Mouse (Mus musculus): ENCODE measurements around the gene Sertm1. TPM values are rescaled to one million over a fixed set of nuclear protein-coding genes. Genes with fewer than 3 reads are reported as not detected.

Gene Sertm1
- polyA plus RNA-seq (2011; ENCODE audit: insufficient read depth, insufficient read length, low replicate concordance, missing spikeins) = not detected in 2 replicates

GRCm38 (mm10) chr3:54915643-54916071 is at the start of gene Sertm1:
TSS of gene Sertm1 (minus strand) at chr3:54915887.
- Histone ChIP-seq H3K27ac (ENCODE audit: control insufficient read depth, insufficient read depth, low read depth, low read length, poor library complexity) (no peak within 1 kb of the TSS), H3K4me3 (replicated peaks; ENCODE audit: control insufficient read depth, low read depth, low read length) (no peak within 1 kb of the TSS)
- 3% methylated on average over 38 of the region's 38 CpGs for WGBS

GRCm38 (mm10) chr3:54964948-54965506 is 49.3 kb upstream of the Sertm1 start:
- WGBS = 79% methylated on average over 3 of the region's 3 CpGs

More at GRCm38 (mm10) chr3:54915643-54916071, at the start of gene Sertm1:
- H3K4me1 ChIP-seq (ENCODE audit: control insufficient read depth, insufficient read depth, low read length) = no peaks in the 10 kb centered on the region
- no peak for TF ChIP-seq CTCF (IDR thresholded peaks at IDR 0.05; ENCODE audit: control insufficient read depth, insufficient read depth, low read length)
- no peak for TF ChIP-seq POLR2A (IDR thresholded peaks at IDR 0.05; ENCODE audit: borderline replicate concordance, control insufficient read depth, low read depth, low read length)

GRCm38 (mm10) chr3:54943067-54943810 is 27.6 kb upstream of the Sertm1 start:
- TF ChIP-seq CTCF (IDR thresholded peaks at IDR 0.05; ENCODE audit: control insufficient read depth, insufficient read depth, low read length) (no peak), POLR2A (IDR thresholded peaks at IDR 0.05; ENCODE audit: borderline replicate concordance, control insufficient read depth, low read depth, low read length) (no peak)
- Histone ChIP-seq H3K4me1 (ENCODE audit: control insufficient read depth, insufficient read depth, low read length) (no peaks in the 10 kb centered on the region), H3K4me3 (replicated peaks; ENCODE audit: control insufficient read depth, low read depth, low read length) (no peak overlapping the region), H3K27ac (ENCODE audit: control insufficient read depth, insufficient read depth, low read depth, low read length, poor library complexity) (no peak overlapping the region)
- 55% methylated on average over 6 of the region's 6 CpGs for WGBS

More at GRCm38 (mm10) chr3:54964948-54965506, 49.3 kb upstream of the Sertm1 start:
- Histone ChIP-seq H3K4me1 (ENCODE audit: control insufficient read depth, insufficient read depth, low read length) (no peaks in the 10 kb centered on the region), H3K27ac (ENCODE audit: control insufficient read depth, insufficient read depth, low read depth, low read length, poor library complexity) (no peak overlapping the region), H3K4me3 (replicated peaks; ENCODE audit: control insufficient read depth, low read depth, low read length) (no peak overlapping the region)
- TF ChIP-seq POLR2A (IDR thresholded peaks at IDR 0.05; ENCODE audit: borderline replicate concordance, control insufficient read depth, low read depth, low read length) (no peak), CTCF (IDR thresholded peaks at IDR 0.05; ENCODE audit: control insufficient read depth, insufficient read depth, low read length) (no peak)

GRCm38 (mm10) chr3:54934535-54934934 is 18.8 kb upstream of the Sertm1 start:
- TF ChIP-seq POLR2A (IDR thresholded peaks at IDR 0.05; ENCODE audit: borderline replicate concordance, control insufficient read depth, low read depth, low read length) (no peak), CTCF (IDR thresholded peaks at IDR 0.05; ENCODE audit: control insufficient read depth, insufficient read depth, low read length) (no peak)
- WGBS = 83% methylated on average over 4 of the region's 4 CpGs
- no peaks in the 10 kb centered on the region for H3K4me1 ChIP-seq (ENCODE audit: control insufficient read depth, insufficient read depth, low read length)

GRCm38 (mm10) chr3:54932599-54932998 is 16.9 kb upstream of the Sertm1 start:
- H3K4me1 ChIP-seq (ENCODE audit: control insufficient read depth, insufficient read depth, low read length) = no peaks in the 10 kb centered on the region
- H3K27ac ChIP-seq (ENCODE audit: control insufficient read depth, insufficient read depth, low read depth, low read length, poor library complexity) = no peak overlapping the region
- no peak overlapping the region for H3K4me3 ChIP-seq (replicated peaks; ENCODE audit: control insufficient read depth, low read depth, low read length)
- TF ChIP-seq POLR2A (IDR thresholded peaks at IDR 0.05; ENCODE audit: borderline replicate concordance, control insufficient read depth, low read depth, low read length) (no peak), CTCF (IDR thresholded peaks at IDR 0.05; ENCODE audit: control insufficient read depth, insufficient read depth, low read length) (no peak)
- 79% methylated on average over 4 of the region's 4 CpGs for WGBS

More at GRCm38 (mm10) chr3:54934535-54934934, 18.8 kb upstream of the Sertm1 start:
- Histone ChIP-seq H3K27ac (ENCODE audit: control insufficient read depth, insufficient read depth, low read depth, low read length, poor library complexity) (no peak overlapping the region), H3K4me3 (replicated peaks; ENCODE audit: control insufficient read depth, low read depth, low read length) (no peak overlapping the region)

DNA sequence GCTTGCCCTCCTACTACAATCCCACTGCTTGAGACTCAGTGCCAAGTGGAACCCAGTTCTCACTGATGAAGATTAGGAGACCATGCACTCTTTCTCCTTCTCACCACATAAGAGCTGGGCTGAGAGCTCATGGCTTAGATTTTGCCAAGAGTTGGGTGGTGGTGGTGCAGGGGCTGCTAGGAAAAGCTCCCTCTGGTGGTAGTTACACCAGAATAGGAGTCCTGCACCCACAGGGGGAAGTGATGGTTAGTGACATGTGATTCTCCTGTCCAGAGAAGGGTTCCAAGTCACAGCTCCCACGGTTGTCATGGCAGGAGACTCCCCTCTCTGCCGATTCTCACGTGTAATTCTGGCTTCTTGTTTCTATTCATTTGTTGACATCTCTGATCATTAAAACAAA is 4.7 kb upstream of the Sertm1 start:
- no peak overlapping the region for H3K4me3 ChIP-seq (replicated peaks; ENCODE audit: control insufficient read depth, low read depth, low read length)
- 58% methylated on average over 3 of the region's 3 CpGs for WGBS
- no peak overlapping the region for H3K27ac ChIP-seq (ENCODE audit: control insufficient read depth, insufficient read depth, low read depth, low read length, poor library complexity)
- TF ChIP-seq CTCF (IDR thresholded peaks at IDR 0.05; ENCODE audit: control insufficient read depth, insufficient read depth, low read length) = no peak
- no peak for TF ChIP-seq POLR2A (IDR thresholded peaks at IDR 0.05; ENCODE audit: borderline replicate concordance, control insufficient read depth, low read depth, low read length)
- H3K4me1 ChIP-seq (ENCODE audit: control insufficient read depth, insufficient read depth, low read length) = no peaks in the 10 kb centered on the region

- Histone ChIP-seq H3K4me1 (ENCODE audit: control insufficient read depth, insufficient read depth, low read length) (no peaks in the 10 kb centered on the region), H3K4me3 (replicated peaks; ENCODE audit: control insufficient read depth, low read depth, low read length) (no peak overlapping the region), H3K27ac (ENCODE audit: control insufficient read depth, insufficient read depth, low read depth, low read length, poor library complexity) (no peak overlapping the region)
- WGBS = 6% methylated on average over 31 of the region's 31 CpGs
- no peak for TF ChIP-seq POLR2A (IDR thresholded peaks at IDR 0.05; ENCODE audit: borderline replicate concordance, control insufficient read depth, low read depth, low read length)
Observed at GRCm38 (mm10) chr3:54914845-54915642, 643 bp downstream of the Sertm1 start.

DNA sequence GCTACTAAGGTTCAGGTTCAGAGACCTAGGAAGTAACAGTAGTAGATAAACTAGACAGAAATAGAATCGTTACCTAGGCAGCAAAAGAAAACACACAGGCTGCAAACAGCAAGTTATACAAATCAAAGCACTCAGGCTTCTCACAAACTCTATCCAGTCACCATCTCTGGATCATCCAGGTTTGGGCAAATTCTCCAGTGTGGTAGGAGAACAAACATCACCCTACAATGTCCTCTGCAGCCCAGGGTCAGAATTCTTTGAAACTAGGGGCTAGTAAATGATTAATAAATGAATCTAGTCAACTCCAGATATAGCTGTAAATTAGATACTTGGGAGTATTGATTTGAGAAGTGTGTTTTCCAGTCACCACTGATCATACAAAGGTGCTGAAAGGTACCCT is 6.8 kb downstream of the Sertm1 start:
- Histone ChIP-seq H3K4me3 (replicated peaks; ENCODE audit: control insufficient read depth, low read depth, low read length) (no peak overlapping the region), H3K4me1 (ENCODE audit: control insufficient read depth, insufficient read depth, low read length) (no peaks in the 10 kb centered on the region), H3K27ac (ENCODE audit: control insufficient read depth, insufficient read depth, low read depth, low read length, poor library complexity) (no peak overlapping the region)
- TF ChIP-seq CTCF (IDR thresholded peaks at IDR 0.05; ENCODE audit: control insufficient read depth, insufficient read depth, low read length) (no peak), POLR2A (IDR thresholded peaks at IDR 0.05; ENCODE audit: borderline replicate concordance, control insufficient read depth, low read depth, low read length) (no peak)
- 69% methylated on average over 1 of the region's 1 CpGs for WGBS

All from bone marrow, adult 2 months (tissue).